Mouse (Mus musculus) lung, adult 2 months (tissue): ENCODE results near the gene Tekt4. TPM values are rescaled to one million over a fixed set of nuclear protein-coding genes. Genes with fewer than 3 reads are reported as not detected.

Experiments used
- DNase-seq: peaks from one replicate; pipeline ENCODE4 v3.0.0; 2022
- H3K4me1 ChIP-seq: fragments of 200-500 bp; 2 replicates; pipeline ENCODE4 v1.6.1; 2011; ENCODE audit warnings: low read length; ENCODE audit not compliant: control insufficient read depth, insufficient read depth
- H3K4me3 ChIP-seq: fragments of 200-500 bp; replicated peaks from 2 replicates; pipeline ENCODE3; 2011; ENCODE audit warnings: low read depth, mild to moderate bottlenecking, control low read depth, low read length; ENCODE audit errors: extremely low read depth
- CTCF ChIP-seq: fragments of 200-500 bp; IDR thresholded peaks from 2 replicates; pipeline ENCODE4 v1.5.1; 2011; ENCODE audit warnings: mild to moderate bottlenecking, low read length, control low read depth; ENCODE audit not compliant: insufficient read depth
- POLR2A ChIP-seq: fragments of 200-500 bp; IDR thresholded peaks from 2 replicates; pipeline ENCODE4 v1.6.1; 2011; ENCODE audit warnings: low read depth, mild to moderate bottlenecking, control low read depth, low read length, borderline replicate concordance; ENCODE audit errors: extremely low read depth
- WGBS: fragments of 180-500 bp; shearing (Covaris S2); methylation state at CpG from one replicate; pipeline ENCODE4 v1.1.7; 2018; 5-methylcytosine and 5-hydroxymethylcytosine counted together
- polyA plus RNA-seq: library from polyadenylated mRNA; depleted of rRNA; stranded (reverse); fragments of >200 nt; gene quantifications from 2 replicates; pipeline ENCODE4 v1.2.3, GENCODE M21; 2012; rRNA removed

The Tekt4 gene
- polyA plus RNA-seq, 1 experiment: 11.9 TPM

DNA sequence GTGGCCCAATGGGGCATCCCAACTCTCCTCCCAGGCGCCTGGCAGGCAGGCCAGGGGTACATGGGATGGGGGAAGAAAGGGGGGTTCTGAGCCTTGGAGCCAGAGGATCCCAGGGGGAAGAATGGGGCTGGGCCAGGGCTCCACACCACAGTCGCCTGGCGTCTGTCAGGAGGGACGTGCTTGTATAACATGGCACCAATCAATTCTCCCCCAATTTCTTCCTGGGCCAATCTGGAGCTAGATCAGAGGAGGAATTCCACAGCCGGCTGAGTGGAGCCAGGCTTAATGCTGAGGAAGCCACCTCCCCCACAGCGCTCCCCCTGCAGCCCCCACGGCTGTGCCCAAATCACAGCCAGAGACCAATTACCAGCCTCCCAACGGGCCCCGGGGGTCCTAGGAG lies 66.1 kb downstream of the Tekt4 start:
- no peak for DNase-seq
- TF ChIP-seq POLR2A (no peak), CTCF (no peak)
- no peaks in the 10 kb centered on the region for H3K4me1 ChIP-seq
- WGBS: 46% methylated on average over 9 of the region's 9 CpGs
- no peak overlapping the region for H3K4me3 ChIP-seq

DNA sequence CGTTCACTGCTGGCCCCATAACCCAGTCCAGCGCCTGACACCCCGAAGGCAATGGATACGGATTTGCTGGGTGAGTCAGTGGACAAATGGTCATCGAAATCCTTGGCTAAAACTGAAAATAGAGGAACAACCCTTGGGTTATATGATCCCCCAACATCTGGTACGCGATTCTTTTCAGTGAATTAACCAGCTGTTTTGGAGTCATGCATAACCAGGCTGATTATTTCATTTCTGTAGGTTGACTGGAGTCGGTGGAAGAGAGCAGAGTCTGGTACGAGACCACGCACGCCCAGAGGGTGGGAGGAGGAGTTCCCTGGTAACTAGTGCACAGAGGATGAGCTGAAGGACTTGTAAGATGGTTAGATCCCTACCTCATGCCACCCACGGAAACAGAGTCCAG lies 67.7 kb downstream of the Tekt4 start:
- TF ChIP-seq POLR2A (no peak), CTCF (no peak)
- H3K4me3 ChIP-seq: no peak overlapping the region
- 81% methylated on average over 12 of the region's 12 CpGs for WGBS
- no peak for DNase-seq
- H3K4me1 ChIP-seq: no peaks in the 10 kb centered on the region

Other genes starting within 250 kb of the Tekt4 start
- gene Gnptg, start 214.5 kb upstream of the Tekt4 start, polyA plus RNA-seq: 46.3 and 55.6 TPM in 2 replicates
- gene Tsr3, start 214.4 kb upstream of the Tekt4 start, polyA plus RNA-seq: 16.9 TPM in 2 replicates
- gene Baiap3, start 198.3 kb upstream of the Tekt4 start, polyA plus RNA-seq: 23.8 and 28.3 TPM in 2 replicates
- 138 and 178 TPM in 2 replicates for gene Ube2i, start 180.0 kb upstream of the Tekt4 start, polyA plus RNA-seq
- 0.27 and 0.46 TPM in 2 replicates for gene Prss34, start 156.2 kb upstream of the Tekt4 start, polyA plus RNA-seq
- gene Prss28, start 146.0 kb upstream of the Tekt4 start, polyA plus RNA-seq: not detected in 2 replicates
- gene Prss29, start 136.0 kb upstream of the Tekt4 start, polyA plus RNA-seq: not detected in 2 replicates
- 0.27 and 0.32 TPM in 2 replicates for gene Tpsab1, start 109.1 kb upstream of the Tekt4 start, polyA plus RNA-seq
- gene Tpsb2, start 88.3 kb upstream of the Tekt4 start, polyA plus RNA-seq: 6.4 and 6.5 TPM in 2 replicates
- 0.17 and 0.65 TPM in 2 replicates for gene Tpsg1, start 85.3 kb upstream of the Tekt4 start, polyA plus RNA-seq
- 1.9 and 3.2 TPM in 2 replicates for gene Cacna1h, start 20.8 kb upstream of the Tekt4 start, polyA plus RNA-seq
- 0.06 and 0.08 TPM in 2 replicates for gene Sstr5, start 42.7 kb downstream of the Tekt4 start, polyA plus RNA-seq
- 0.49 and 0.62 TPM in 2 replicates for gene Sox8, start 116.1 kb downstream of the Tekt4 start, polyA plus RNA-seq
- gene Lmf1, start 124.5 kb downstream of the Tekt4 start, polyA plus RNA-seq: 15.8 and 22.4 TPM in 2 replicates